Mouse (Mus musculus) neural tube, embryonic 12.5 days (tissue): Measurements from ENCODE around the gene Arl9. TPM values are rescaled to one million over a fixed set of nuclear protein-coding genes. Genes with fewer than 3 reads are reported as not detected.
"Not testable (repeated sequence)": the region's sequence is repeated elsewhere in the genome, so short reads cannot be mapped to it uniquely, and the experiment has no call there.

Source experiments
- ATAC-seq: fragments of 200-750 bp; cut with Nextera tagmentation; 2 replicates; pipeline ENCODE4 v1.8.0; 2017; ENCODE audit warnings: low read depth, mild to moderate bottlenecking, moderate TSS enrichment, moderate library complexity; ENCODE audit not compliant: low FRiP score
- H3K27ac ChIP-seq: fragments of 300-500 bp; sonication (generic); 2 replicates; pipeline ENCODE4 v1.5.1; 2016
- H3K27me3 ChIP-seq: fragments of 300-500 bp; sonication (generic); replicated peaks from 2 replicates; pipeline ENCODE4 v1.6.1; 2016; ENCODE audit warnings: mild to moderate bottlenecking
- H3K36me3 ChIP-seq: fragments of 300-500 bp; sonication (generic); 2 replicates; pipeline ENCODE4 v1.6.1; 2016; ENCODE audit warnings: mild to moderate bottlenecking
- H3K4me1 ChIP-seq: fragments of 300-500 bp; sonication (generic); 2 replicates; pipeline ENCODE4 v1.6.1; 2016
- H3K4me2 ChIP-seq: fragments of 300-500 bp; sonication (generic); replicated peaks from 2 replicates; pipeline ENCODE4 v1.6.1; 2016; ENCODE audit warnings: mild to moderate bottlenecking
- H3K4me3 ChIP-seq: fragments of 300-500 bp; sonication (generic); 2 replicates; pipeline ENCODE4 v1.5.1; 2016
- H3K9ac ChIP-seq: fragments of 300-500 bp; sonication (generic); 2 replicates; pipeline ENCODE4 v1.6.1; 2016; ENCODE audit warnings: mild to moderate bottlenecking
- H3K9me3 ChIP-seq: fragments of 300-500 bp; sonication (generic); 2 replicates; pipeline ENCODE4 v1.6.1; 2016; ENCODE audit warnings: mild to moderate bottlenecking
- WGBS: fragments of 180-500 bp; shearing (Covaris S2); methylation state at CpG from one replicate; pipeline ENCODE4 v1.1.7; 2016; 5-methylcytosine and 5-hydroxymethylcytosine counted together
- polyA plus RNA-seq: library from polyadenylated mRNA; unstranded; fragments of >200 nt; fragmentation: Nextera tagmentation; extraction: Ambion mirVana; gene quantifications from 2 replicates; pipeline ENCODE4 v1.2.1, GENCODE M21; 2016

The Arl9 gene
- not detected in 2 replicates for polyA plus RNA-seq

- no peaks in the 10 kb centered on the region for H3K4me1 ChIP-seq
- WGBS: 95% methylated on average over 6 of the region's 6 CpGs
- H3K9ac ChIP-seq: no peak within 1 kb of the TSS
- ATAC-seq: no peak
- peaks cover 19% of the 10 kb centered on the region; the same call in 1 of the 2 replicates for H3K36me3 ChIP-seq
- H3K27ac ChIP-seq: no peak within 1 kb of the TSS
- no peak within 1 kb of the TSS for H3K4me3 ChIP-seq
- no peaks in the 10 kb centered on the region for H3K27me3 ChIP-seq
- H3K9me3 ChIP-seq: no peaks in the 10 kb centered on the region
- H3K4me2 ChIP-seq: no peak within 1 kb of the TSS
Measured at GRCm38 (mm10) chr5:77004051-77004821, at the start of gene Arl9. Arl9 (plus strand) TSS chr5:77004055.

GRCm38 (mm10) chr5:76954271-76954900 lies 49.5 kb upstream of the Arl9 start:
- Histone ChIP-seq H3K9ac (no peak overlapping the region), H3K4me3 (no peak overlapping the region), H3K9me3 (no peaks in the 10 kb centered on the region), H3K27ac (no peak overlapping the region), H3K27me3 (no peaks in the 10 kb centered on the region), H3K36me3 (peaks cover 28% of the 10 kb centered on the region), H3K4me2 (no peak overlapping the region), H3K4me1 (peaks cover 15% of the 10 kb centered on the region)
- WGBS: 84% methylated on average over 6 of the region's 6 CpGs
- ATAC-seq: no peak

GRCm38 (mm10) chr5:76955474-76955873 lies 48.4 kb upstream of the Arl9 start:
- no peak overlapping the region for H3K4me2 ChIP-seq
- H3K27ac ChIP-seq: no peak overlapping the region
- no peak for ATAC-seq
- H3K36me3 ChIP-seq: peaks cover 37% of the 10 kb centered on the region
- 87% methylated on average over 4 of the region's 4 CpGs for WGBS
- H3K27me3 ChIP-seq: no peaks in the 10 kb centered on the region
- H3K9ac ChIP-seq: no peak overlapping the region
- H3K4me1 ChIP-seq: peaks cover 8% of the 10 kb centered on the region
- no peak overlapping the region for H3K4me3 ChIP-seq
- H3K9me3 ChIP-seq: no peaks in the 10 kb centered on the region

GRCm38 (mm10) chr5:76957954-76958353 lies 45.9 kb upstream of the Arl9 start:
- H3K27me3 ChIP-seq: no peaks in the 10 kb centered on the region
- no peak overlapping the region for H3K4me3 ChIP-seq
- WGBS: 89% methylated on average over 1 of the region's 1 CpGs
- no peak for ATAC-seq
- no peaks in the 10 kb centered on the region for H3K9me3 ChIP-seq
- no peak overlapping the region for H3K4me2 ChIP-seq
- no peak overlapping the region for H3K27ac ChIP-seq
- H3K4me1 ChIP-seq: no peaks in the 10 kb centered on the region; the same call in 1 of the 2 replicates
- H3K9ac ChIP-seq: no peak overlapping the region
- peaks cover 59% of the 10 kb centered on the region for H3K36me3 ChIP-seq

GRCm38 (mm10) chr5:76959587-76959986 lies 44.3 kb upstream of the Arl9 start:
- ATAC-seq: no peak
- Histone ChIP-seq H3K9ac (no peak overlapping the region), H3K9me3 (no peaks in the 10 kb centered on the region), H3K4me2 (no peak overlapping the region), H3K27ac (no peak overlapping the region), H3K4me3 (no peak overlapping the region), H3K27me3 (no peaks in the 10 kb centered on the region), H3K4me1 (no peaks in the 10 kb centered on the region; the same call in 1 of the 2 replicates), H3K36me3 (peaks cover 71% of the 10 kb centered on the region)
- 94% methylated on average over 5 of the region's 5 CpGs for WGBS

- H3K4me2 ChIP-seq: no peak overlapping the region
- no peaks in the 10 kb centered on the region for H3K9me3 ChIP-seq
- no peaks in the 10 kb centered on the region for H3K27me3 ChIP-seq
- H3K9ac ChIP-seq: no peak overlapping the region
- no peak overlapping the region for H3K4me3 ChIP-seq
- WGBS: 82% methylated on average over 11 of the region's 11 CpGs
- no peaks in the 10 kb centered on the region for H3K4me1 ChIP-seq
- H3K36me3 ChIP-seq: peaks cover 74% of the 10 kb centered on the region
- H3K27ac ChIP-seq: no peak overlapping the region
- no peak for ATAC-seq
Measured at GRCm38 (mm10) chr5:76962545-76962944, 41.3 kb upstream of the Arl9 start.

- Histone ChIP-seq H3K27ac (no peak overlapping the region), H3K4me3 (no peak overlapping the region), H3K36me3 (peaks cover 74% of the 10 kb centered on the region), H3K4me2 (no peak overlapping the region), H3K9me3 (no peaks in the 10 kb centered on the region), H3K4me1 (no peaks in the 10 kb centered on the region), H3K27me3 (no peaks in the 10 kb centered on the region), H3K9ac (no peak overlapping the region)
- WGBS: 94% methylated on average over 3 of the region's 3 CpGs
- no peak for ATAC-seq
Measured at GRCm38 (mm10) chr5:76964651-76965050, 39.2 kb upstream of the Arl9 start.

GRCm38 (mm10) chr5:76969250-76969649 lies 34.6 kb upstream of the Arl9 start:
- peaks cover 39% of the 10 kb centered on the region for H3K36me3 ChIP-seq
- no peak for ATAC-seq
- WGBS: 87% methylated on average over 5 of the region's 5 CpGs

GRCm38 (mm10) chr5:76971115-76971514 lies 32.7 kb upstream of the Arl9 start:
- not testable (repeated sequence) for ATAC-seq, H3K9ac ChIP-seq, H3K4me2 ChIP-seq, H3K9me3 ChIP-seq, H3K27me3 ChIP-seq, H3K27ac ChIP-seq, H3K4me3 ChIP-seq
- WGBS: 88% methylated on average over 1 of the region's 1 CpGs
- peaks cover 31% of the 10 kb centered on the region for H3K36me3 ChIP-seq
- H3K4me1 ChIP-seq: peaks cover 14% of the 10 kb centered on the region

More at GRCm38 (mm10) chr5:76969250-76969649, 34.6 kb upstream of the Arl9 start:
- H3K9me3 ChIP-seq: no peaks in the 10 kb centered on the region
- H3K9ac ChIP-seq: no peak overlapping the region
- no peak overlapping the region for H3K4me3 ChIP-seq
- no peak overlapping the region for H3K4me2 ChIP-seq
- peaks cover 6% of the 10 kb centered on the region for H3K4me1 ChIP-seq
- no peaks in the 10 kb centered on the region for H3K27me3 ChIP-seq
- H3K27ac ChIP-seq: no peak overlapping the region

GRCm38 (mm10) chr5:76973488-76973887 lies 30.4 kb upstream of the Arl9 start:
- peak overlapping the region; percentile 86 for H3K4me2 ChIP-seq
- no peak overlapping the region for H3K27ac ChIP-seq
- 72% methylated on average over 3 of the region's 3 CpGs for WGBS
- H3K27me3 ChIP-seq: no peaks in the 10 kb centered on the region
- H3K36me3 ChIP-seq: peaks cover 21% of the 10 kb centered on the region
- peaks cover 14% of the 10 kb centered on the region for H3K4me1 ChIP-seq
- no peaks in the 10 kb centered on the region for H3K9me3 ChIP-seq
- no peak overlapping the region; the same call in 1 of the 2 replicates for H3K9ac ChIP-seq
- H3K4me3 ChIP-seq: no peak overlapping the region
- ATAC-seq: no peak

- H3K4me3 ChIP-seq: peak overlapping the region; percentile 85
- WGBS: 5% methylated on average over 17 of the region's 17 CpGs
- no peaks in the 10 kb centered on the region for H3K9me3 ChIP-seq
- peak overlapping the region; percentile 86 for H3K4me2 ChIP-seq
- peaks cover 20% of the 10 kb centered on the region for H3K36me3 ChIP-seq
- no peaks in the 10 kb centered on the region for H3K27me3 ChIP-seq
- peak; percentile 51; the same call in 1 of the 2 replicates for ATAC-seq
- H3K27ac ChIP-seq: no peak overlapping the region
- peaks cover 14% of the 10 kb centered on the region for H3K4me1 ChIP-seq
- peak overlapping the region; percentile 71 for H3K9ac ChIP-seq
Measured at GRCm38 (mm10) chr5:76974207-76974553, 29.7 kb upstream of the Arl9 start.

GRCm38 (mm10) chr5:76974554-76975285 lies 29.1 kb upstream of the Arl9 start, which contains the start of gene Srp72:
Srp72 (plus strand) TSS chr5:76974683.
- Histone ChIP-seq H3K4me1 (peaks cover 14% of the 10 kb centered on the region), H3K9me3 (no peaks in the 10 kb centered on the region), H3K4me2 (peak within 1 kb of the TSS; percentile 86), H3K4me3 (peak within 1 kb of the TSS; percentile 85), H3K9ac (peak within 1 kb of the TSS; percentile 71), H3K27me3 (no peaks in the 10 kb centered on the region), H3K27ac (peak within 1 kb of the TSS; percentile 66; the same call in 1 of the 2 replicates), H3K36me3 (peaks cover 21% of the 10 kb centered on the region)
- ATAC-seq: peak; percentile 94
- WGBS: under 1% methylated on average over 60 of the region's 60 CpGs
